Mouse (Mus musculus): ENCODE data around the gene Slc38a1.

GRCm38 (mm10) chr15:96685273-96685672 lies 42.6 kb upstream of the Slc38a1 start:
- no peak for TF ChIP-seq CTCF (IDR thresholded peaks at IDR 0.05; ENCODE audit: low read depth)
- no peak for TF ChIP-seq EP300 (IDR thresholded peaks at IDR 0.05; ENCODE audit: low read depth)

All from heart, postnatal 0 days (tissue).